Mouse (Mus musculus) stomach, embryonic 14.5 days (tissue): ENCODE data around the gene Dppa5a. TPM values are rescaled to one million over a fixed set of nuclear protein-coding genes. Genes with fewer than 3 reads are reported as not detected.
A peak's percentile ranks its signal among the peaks of the same experiment; 100 is the strongest.
"Not testable (repeated sequence)": the region's sequence is repeated elsewhere in the genome, so short reads cannot be mapped to it uniquely, and the experiment has no call there.

Source experiments
- ATAC-seq: fragments of 200-750 bp; cut with Nextera tagmentation; 2 replicates; pipeline ENCODE4 v1.8.0; 2017; ENCODE audit warnings: low read depth, moderate TSS enrichment; ENCODE audit not compliant: insufficient number of reproducible peaks, insufficient read depth, low FRiP score
- H3K27ac ChIP-seq: fragments of 300-500 bp; sonication (generic); 2 replicates; pipeline ENCODE4 v1.5.1; 2014; ENCODE audit warnings: mild to moderate bottlenecking, low read length, moderate library complexity, mixed read lengths
- H3K27me3 ChIP-seq: fragments of 300-500 bp; sonication (generic); 2 replicates; pipeline ENCODE4 v1.6.1; 2014; ENCODE audit warnings: low read length, control low read depth, mixed read lengths; ENCODE audit not compliant: control insufficient read depth, insufficient read depth
- H3K36me3 ChIP-seq: fragments of 300-500 bp; sonication (generic); 2 replicates; pipeline ENCODE4 v1.6.1; 2014; ENCODE audit warnings: mild to moderate bottlenecking, control low read depth, low read length, moderate library complexity, mixed read lengths; ENCODE audit not compliant: control insufficient read depth, insufficient read depth
- H3K4me1 ChIP-seq: fragments of 300-500 bp; sonication (generic); 2 replicates; pipeline ENCODE4 v1.6.1; 2014; ENCODE audit warnings: low read length, control low read depth, mixed read lengths; ENCODE audit not compliant: control insufficient read depth, insufficient read depth
- H3K4me2 ChIP-seq: fragments of 300-500 bp; sonication (generic); replicated peaks from 2 replicates; pipeline ENCODE4 v1.6.1; 2014; ENCODE audit warnings: low read depth, low read length, control low read depth
- H3K4me3 ChIP-seq: fragments of 300-500 bp; sonication (generic); 2 replicates; pipeline ENCODE4 v1.5.1; 2014; ENCODE audit warnings: low read depth, low read length, control low read depth
- H3K9ac ChIP-seq: fragments of 300-500 bp; sonication (generic); replicated peaks from 2 replicates; pipeline ENCODE4 v1.6.1; 2014; ENCODE audit warnings: low read depth, mild to moderate bottlenecking, control low read depth, low read length, moderate library complexity, mixed read lengths
- H3K9me3 ChIP-seq: fragments of 300-500 bp; sonication (generic); 2 replicates; pipeline ENCODE4 v1.6.1; 2016; ENCODE audit warnings: low read depth, low read length, control low read depth; ENCODE audit not compliant: control insufficient read depth
- WGBS: fragments of 180-500 bp; shearing (Covaris S2); extraction: QIAGEN DNeasy Blood & Tissue Kit; methylation state at CpG from one replicate; pipeline ENCODE4 v1.1.7; 2014; 5-methylcytosine and 5-hydroxymethylcytosine counted together
- polyA plus RNA-seq: library from polyadenylated mRNA; unstranded; fragments of >200 nt; fragmentation: Nextera tagmentation; extraction: Ambion mirVana; gene quantifications from 2 replicates; pipeline ENCODE4 v1.2.1, GENCODE M21; 2014

Dppa5a gene
- polyA plus RNA-seq, 1 experiment from 2014 or later, result not detected

DNA sequence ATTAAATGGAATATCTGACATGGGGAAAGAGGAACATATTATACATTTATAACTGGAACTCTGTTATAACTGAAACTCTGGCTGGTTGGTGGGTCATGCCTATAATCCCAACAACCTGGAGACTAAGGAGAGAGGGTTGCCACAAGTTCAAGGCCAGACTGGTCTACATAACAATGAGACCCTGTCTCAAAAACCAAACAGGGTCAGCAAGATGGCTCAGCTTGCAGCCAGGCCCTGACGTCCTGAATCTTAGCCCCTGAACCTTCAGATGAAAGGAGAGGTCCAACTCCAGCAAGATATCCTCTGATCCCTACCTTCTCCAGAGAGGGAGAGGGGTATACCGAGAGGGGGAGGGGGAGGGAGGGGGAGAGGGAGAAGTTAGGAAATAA, 7.5 kb downstream of the Dppa5a start:
- no peak for ATAC-seq
- no peaks in the 10 kb centered on the region for H3K27me3 ChIP-seq
- H3K4me1 ChIP-seq, result no peaks in the 10 kb centered on the region
- H3K9me3 ChIP-seq, result no peaks in the 10 kb centered on the region
- no peak overlapping the region for H3K27ac ChIP-seq
- no peak overlapping the region for H3K4me3 ChIP-seq
- no peak overlapping the region for H3K4me2 ChIP-seq
- no peaks in the 10 kb centered on the region for H3K36me3 ChIP-seq
- 55% methylated on average over 2 of the region's 2 CpGs for WGBS
- H3K9ac ChIP-seq, result no peak overlapping the region

DNA sequence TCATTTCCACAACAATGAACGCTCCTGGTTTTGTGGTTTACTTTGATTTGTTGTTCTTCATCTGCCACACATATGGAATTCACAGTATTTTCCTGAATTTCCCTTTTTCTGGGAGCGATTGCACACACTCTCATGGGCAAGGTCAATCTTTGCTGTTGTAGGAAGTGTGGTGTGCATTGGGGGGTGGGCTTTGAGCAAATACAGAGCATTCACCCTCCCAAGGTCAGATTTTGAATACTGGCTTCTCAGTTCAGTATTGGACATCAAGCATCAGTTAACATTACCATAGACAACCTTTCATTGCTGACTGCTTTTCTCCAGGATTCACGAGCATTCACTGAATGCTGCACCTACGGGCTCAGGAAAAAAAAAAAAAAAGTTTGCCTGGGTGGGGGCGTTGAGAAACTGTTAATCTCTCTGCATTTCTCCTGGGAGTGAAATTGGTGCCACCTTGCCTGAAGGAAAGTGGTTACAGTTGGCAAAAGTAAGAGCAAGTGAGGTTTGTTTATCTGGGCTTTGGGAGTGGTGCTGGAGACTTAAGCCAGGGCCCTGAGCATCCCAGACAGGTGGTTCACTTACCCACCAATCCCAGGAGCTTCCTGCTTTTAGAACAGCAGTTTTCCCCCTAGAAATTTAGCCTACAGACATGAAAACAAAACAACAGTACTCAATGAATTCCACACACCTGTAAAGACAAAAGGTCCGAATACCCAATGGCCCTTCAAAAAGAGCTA, 8.1 kb downstream of the Dppa5a start:
- no peak overlapping the region for H3K27ac ChIP-seq
- 76% methylated on average over 6 of the region's 6 CpGs for WGBS
- H3K4me1 ChIP-seq, result no peaks in the 10 kb centered on the region
- no peaks in the 10 kb centered on the region for H3K27me3 ChIP-seq
- H3K9me3 ChIP-seq, result no peaks in the 10 kb centered on the region
- no peak overlapping the region for H3K4me3 ChIP-seq
- H3K4me2 ChIP-seq, result no peak overlapping the region
- H3K9ac ChIP-seq, result no peak overlapping the region
- H3K36me3 ChIP-seq, result no peaks in the 10 kb centered on the region
- no peak for ATAC-seq

DNA sequence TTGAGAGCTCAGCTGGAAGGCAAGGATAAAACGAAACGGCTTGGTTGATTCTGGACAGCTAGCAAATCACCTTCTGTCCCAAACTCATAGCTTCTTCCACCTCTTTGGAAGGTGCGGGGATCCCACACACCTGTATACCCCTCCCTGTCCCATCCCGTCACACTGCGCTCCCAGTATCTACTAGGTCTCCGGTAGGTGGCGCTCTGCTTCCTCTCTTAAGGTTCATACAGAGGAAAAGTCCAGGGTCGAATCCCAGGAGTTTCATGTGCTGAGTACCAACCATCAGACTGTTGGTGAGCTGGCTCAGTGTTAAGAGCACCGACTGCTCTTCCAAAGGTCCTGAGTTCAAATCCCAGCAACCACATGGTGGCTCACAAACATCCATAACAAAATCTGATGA, 9.9 kb downstream of the Dppa5a start:
- no peak overlapping the region for H3K4me2 ChIP-seq
- no peaks in the 10 kb centered on the region for H3K9me3 ChIP-seq
- no peaks in the 10 kb centered on the region for H3K4me1 ChIP-seq
- 0 out of 2 replicates have a peak, but pooled peaks have one; percentile 65 for ATAC-seq
- H3K27me3 ChIP-seq, result no peaks in the 10 kb centered on the region
- no peak overlapping the region for H3K9ac ChIP-seq
- H3K36me3 ChIP-seq, result no peaks in the 10 kb centered on the region
- 11% methylated on average over 9 of the region's 9 CpGs for WGBS
- H3K27ac ChIP-seq, result no peak overlapping the region
- H3K4me3 ChIP-seq, result no peak overlapping the region

DNA sequence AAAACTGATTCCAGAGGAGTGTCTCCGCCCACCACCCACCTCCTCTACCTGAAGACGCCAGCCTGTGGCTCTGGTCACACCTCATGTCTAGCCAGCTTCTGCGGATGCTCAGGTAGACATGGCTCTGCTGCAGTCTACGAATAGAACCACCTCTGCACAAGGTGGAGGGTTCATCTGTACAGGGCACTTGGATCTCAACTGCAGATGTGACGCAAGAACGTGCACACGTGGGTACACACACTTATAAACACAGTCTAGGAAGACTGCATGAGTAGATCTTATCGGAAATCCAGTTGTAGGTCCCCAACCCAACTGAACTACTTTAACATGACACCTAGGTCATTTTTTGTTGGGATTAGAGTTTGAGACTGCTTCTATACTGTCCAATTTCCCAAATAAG, 12.4 kb downstream of the Dppa5a start, which contains the start of gene Gsta2:
TSS of gene Gsta2 (minus strand) at position 178 of the 400 bp plus-strand sequence.
- Histone ChIP-seq H3K9me3 (no peaks in the 10 kb centered on the region), H3K36me3 (no peaks in the 10 kb centered on the region), H3K27ac (no peak within 1 kb of the TSS), H3K27me3 (no peaks in the 10 kb centered on the region), H3K4me3 (no peak within 1 kb of the TSS), H3K9ac (no peak within 1 kb of the TSS), H3K4me2 (no peak within 1 kb of the TSS), H3K4me1 (no peaks in the 10 kb centered on the region)
- no peak for ATAC-seq
- 86% methylated on average over 8 of the region's 8 CpGs for WGBS

DNA sequence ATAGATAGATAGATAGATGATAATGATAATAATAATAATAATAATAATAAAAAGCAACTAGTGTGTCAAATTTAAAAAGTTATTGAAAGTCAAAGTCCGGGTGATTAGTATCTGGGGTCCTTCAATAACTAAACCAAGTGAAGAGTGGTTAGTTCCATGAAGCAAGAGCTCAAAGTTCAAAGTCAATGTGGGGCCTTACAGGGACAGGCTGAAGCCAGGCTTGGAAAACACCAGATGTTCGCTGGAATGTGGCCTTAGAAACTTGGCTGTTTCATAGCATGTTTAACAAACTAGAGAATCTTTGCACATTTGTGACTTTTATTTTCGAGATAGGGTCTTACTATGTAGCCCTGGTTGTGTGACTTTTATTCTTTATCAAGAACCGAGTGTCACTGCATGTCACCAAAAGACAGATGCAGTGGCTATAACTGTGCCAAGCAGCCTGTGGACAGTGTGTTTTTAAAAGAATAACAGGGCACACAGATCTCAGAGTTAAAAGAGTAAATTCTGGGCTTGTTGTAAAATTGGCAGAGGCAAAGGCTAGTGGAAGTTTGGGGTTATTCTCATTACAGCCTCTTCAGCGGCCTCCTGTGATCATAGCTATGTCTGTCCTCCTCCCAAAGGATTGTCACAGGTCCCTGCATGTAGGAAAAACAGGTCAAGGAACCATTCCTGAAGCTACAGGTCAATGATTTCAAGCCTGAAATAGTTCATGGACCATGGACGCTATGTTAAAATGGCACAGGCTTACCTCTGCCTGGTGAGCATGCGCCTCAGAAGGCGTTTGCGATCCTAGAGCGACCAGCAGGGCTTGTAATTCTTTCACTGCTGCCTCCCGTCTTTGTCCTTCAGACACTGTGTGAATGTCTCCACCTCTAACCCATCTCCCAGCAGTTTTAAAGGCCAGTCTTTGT, 13.1 kb downstream of the Dppa5a start:
- Histone ChIP-seq H3K9ac (no peak overlapping the region), H3K4me1 (no peaks in the 10 kb centered on the region), H3K36me3 (no peaks in the 10 kb centered on the region), H3K4me2 (no peak overlapping the region), H3K27ac (no peak overlapping the region), H3K9me3 (no peaks in the 10 kb centered on the region), H3K27me3 (no peaks in the 10 kb centered on the region), H3K4me3 (no peak overlapping the region)
- WGBS, result 81% methylated on average over 11 of the region's 11 CpGs
- no peak for ATAC-seq

DNA sequence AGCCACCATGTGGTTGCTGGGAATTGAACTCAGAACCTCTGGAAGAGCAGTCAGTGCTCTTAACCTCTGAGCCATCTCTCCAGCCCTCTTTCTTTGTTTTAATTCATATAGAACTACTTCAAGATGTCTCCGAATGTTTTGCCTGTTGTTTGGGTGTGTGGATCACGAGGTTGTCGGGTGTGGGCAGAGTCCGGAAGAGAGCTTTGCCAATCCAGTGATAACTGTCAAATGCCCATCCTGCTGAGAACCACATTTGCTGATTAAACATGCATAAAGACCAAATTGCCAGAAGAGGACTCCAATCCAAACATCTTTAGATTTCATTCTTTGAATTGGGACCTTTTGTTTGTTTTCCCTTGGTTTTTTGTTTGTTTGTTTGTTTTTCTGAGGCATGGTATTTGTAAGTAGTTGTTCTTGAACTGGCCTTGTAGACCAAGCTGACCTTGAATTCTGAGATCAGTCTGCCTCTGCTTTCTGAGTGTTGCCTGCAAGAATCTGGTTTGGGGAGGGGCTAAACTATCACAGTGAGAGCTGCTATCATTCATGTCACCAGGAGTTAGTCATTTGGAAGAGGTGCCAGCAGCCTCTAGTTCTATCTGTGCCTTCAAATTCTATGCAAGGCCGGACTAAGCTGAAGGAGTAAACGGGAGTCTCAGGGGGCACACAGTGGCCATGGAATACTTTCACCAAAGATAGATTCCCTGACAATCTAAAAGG, 16.3 kb downstream of the Dppa5a start:
- no peaks in the 10 kb centered on the region for H3K4me1 ChIP-seq
- no peaks in the 10 kb centered on the region for H3K36me3 ChIP-seq
- H3K27ac ChIP-seq, result no peak overlapping the region
- WGBS, result 79% methylated on average over 6 of the region's 6 CpGs
- H3K4me2 ChIP-seq, result no peak overlapping the region
- ATAC-seq, result no peak
- H3K27me3 ChIP-seq, result no peaks in the 10 kb centered on the region
- no peak overlapping the region for H3K4me3 ChIP-seq
- no peak overlapping the region for H3K9ac ChIP-seq
- H3K9me3 ChIP-seq, result no peaks in the 10 kb centered on the region

DNA sequence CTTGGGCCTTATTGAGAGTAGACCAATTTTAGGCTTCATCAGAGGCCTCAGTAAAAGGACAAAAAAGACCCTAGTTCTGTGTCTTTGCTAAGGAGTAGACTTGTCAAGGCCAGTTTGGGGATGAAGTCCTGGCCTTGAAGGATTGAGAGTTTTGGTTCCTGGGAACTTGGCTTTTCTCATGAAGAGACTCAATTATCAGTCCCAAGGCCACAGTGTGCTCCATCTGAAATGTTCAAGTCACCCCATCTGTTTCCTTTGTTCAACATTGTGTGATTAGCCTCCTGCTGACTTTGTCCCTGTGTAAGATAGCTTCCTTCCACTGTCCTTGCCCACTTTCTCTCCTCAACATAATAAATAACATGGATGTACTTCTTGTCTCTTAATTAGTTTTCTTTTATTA, 18.0 kb downstream of the Dppa5a start:
- not testable (repeated sequence) for H3K4me1 ChIP-seq, H3K27me3 ChIP-seq, H3K27ac ChIP-seq, H3K9me3 ChIP-seq, H3K4me2 ChIP-seq, ATAC-seq, H3K9ac ChIP-seq, H3K4me3 ChIP-seq, H3K36me3 ChIP-seq

DNA sequence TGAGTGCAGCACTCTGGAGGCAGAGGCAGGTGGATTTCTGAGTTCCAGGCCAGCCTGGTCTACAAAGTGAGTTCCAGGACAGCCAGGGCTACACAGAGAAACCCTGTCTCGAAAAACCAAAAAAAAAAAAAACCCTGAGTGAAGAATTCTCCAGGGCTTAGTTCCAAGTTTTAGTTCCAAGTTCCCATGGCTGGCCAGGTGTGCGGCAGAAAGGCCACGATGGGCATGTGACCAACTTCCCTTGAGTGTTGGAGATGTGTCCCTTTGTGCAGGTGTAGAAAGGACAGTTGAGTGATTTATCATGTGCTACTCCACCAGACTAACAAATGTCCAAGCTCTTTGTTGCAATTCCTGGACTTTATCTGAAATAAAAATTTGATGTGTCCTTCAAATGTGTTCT, 18.8 kb downstream of the Dppa5a start:
- H3K36me3 ChIP-seq, H3K27ac ChIP-seq, H3K9me3 ChIP-seq, H3K4me1 ChIP-seq, H3K9ac ChIP-seq, H3K4me2 ChIP-seq, H3K27me3 ChIP-seq, H3K4me3 ChIP-seq, ATAC-seq: not testable (repeated sequence)
- 88% methylated on average over 3 of the region's 3 CpGs for WGBS
